Mouse (Mus musculus) midbrain, postnatal 0 days (tissue): ENCODE measurements around the gene Nup107. TPM values are rescaled to one million over a fixed set of nuclear protein-coding genes. Genes with fewer than 3 reads are reported as not detected.

ENCODE experiments used
- ATAC-seq: fragments of 200-750 bp; cut with Nextera tagmentation; 2 replicates; pipeline ENCODE4 v1.8.0; 2017; ENCODE audit warnings: moderate number of reproducible peaks, mild to moderate bottlenecking, moderate TSS enrichment, moderate library complexity; ENCODE audit not compliant: low FRiP score
- DNase-seq: peaks from one replicate; pipeline ENCODE4 v3.0.0-alpha.2; 2015; ENCODE audit warnings: low spot score
- H3K27ac ChIP-seq: fragments of 300-500 bp; sonication (generic); 2 replicates; pipeline ENCODE4 v1.5.1; 2014; ENCODE audit warnings: low read depth, mild to moderate bottlenecking, low read length, mixed read lengths
- H3K27me3 ChIP-seq: fragments of 300-500 bp; sonication (generic); 2 replicates; pipeline ENCODE4 v1.6.1; 2014; ENCODE audit warnings: low read length, control low read depth, mixed read lengths; ENCODE audit not compliant: insufficient read depth
- H3K36me3 ChIP-seq: fragments of 300-500 bp; sonication (generic); 2 replicates; pipeline ENCODE4 v1.6.1; 2014; ENCODE audit warnings: low read length, control low read depth, mixed read lengths; ENCODE audit not compliant: insufficient read depth
- H3K4me1 ChIP-seq: fragments of 300-500 bp; sonication (generic); 2 replicates; pipeline ENCODE4 v1.6.1; 2014; ENCODE audit warnings: mild to moderate bottlenecking, control low read depth, antibody characterized with exemption, low read length, mixed read lengths; ENCODE audit not compliant: insufficient read depth
- H3K4me2 ChIP-seq: fragments of 300-500 bp; sonication (generic); 2 replicates; pipeline ENCODE4 v1.6.1; 2014; ENCODE audit warnings: low read depth, mild to moderate bottlenecking, low read length, mixed read lengths; ENCODE audit not compliant: poor library complexity, severe bottlenecking
- H3K4me3 ChIP-seq: fragments of 300-500 bp; sonication (generic); 2 replicates; pipeline ENCODE4 v1.5.1; 2014; ENCODE audit warnings: low read depth, mild to moderate bottlenecking, low read length, moderate library complexity
- H3K9ac ChIP-seq: fragments of 300-500 bp; sonication (generic); replicated peaks from 2 replicates; pipeline ENCODE4 v1.6.1; 2014; ENCODE audit warnings: mild to moderate bottlenecking, low read length, moderate library complexity, mixed read lengths; ENCODE audit not compliant: poor library complexity, severe bottlenecking
- H3K9me3 ChIP-seq: fragments of 300-500 bp; sonication (generic); 2 replicates; pipeline ENCODE4 v1.6.1; 2016; ENCODE audit warnings: low read length, control low read depth
- CTCF ChIP-seq: IDR thresholded peaks from 2 replicates; pipeline ENCODE4 v1.5.1; 2016; ENCODE audit warnings: antibody characterized with exemption, mild to moderate bottlenecking
- WGBS: fragments of 180-500 bp; shearing (Covaris S2); extraction: QIAGEN DNeasy Blood & Tissue Kit; methylation state at CpG from one replicate; pipeline ENCODE4 v1.1.7; 2014; 5-methylcytosine and 5-hydroxymethylcytosine counted together
- polyA plus RNA-seq: library from polyadenylated mRNA; unstranded; fragments of >200 nt; fragmentation: Nextera tagmentation; extraction: Ambion mirVana; gene quantifications from 2 replicates; pipeline ENCODE4 v1.2.1, GENCODE M21; 2015
- total RNA-seq: library from RNA; depleted of rRNA; stranded (reverse); fragments of >200 nt; gene quantifications from 2 replicates; pipeline ENCODE4 v1.2.3, GENCODE M21; 2014

The Nup107 gene
- total and polyA plus RNA-seq, 2 experiments from 2014 or later = 14.0 to 16.7 TPM

- H3K4me3 ChIP-seq = no peak overlapping the region
- no peak overlapping the region for H3K4me2 ChIP-seq
- no peak for TF ChIP-seq CTCF
- ATAC-seq (no peak), DNase-seq (no peak)
- no peaks in the 10 kb centered on the region for H3K4me1 ChIP-seq
- no peaks in the 10 kb centered on the region for H3K9me3 ChIP-seq
- no peak overlapping the region for H3K27ac ChIP-seq
- H3K36me3 ChIP-seq = no peaks in the 10 kb centered on the region
- WGBS = 69% methylated on average over 5 of the region's 5 CpGs
- no peaks in the 10 kb centered on the region for H3K27me3 ChIP-seq
- H3K9ac ChIP-seq = no peak overlapping the region
Observed at GRCm38 (mm10) chr10:117835453-117835852, 42.9 kb upstream of the Nup107 start.

- Histone ChIP-seq H3K4me1 (no peaks in the 10 kb centered on the region), H3K36me3 (no peaks in the 10 kb centered on the region), H3K4me2 (no peak overlapping the region), H3K9ac (no peak overlapping the region), H3K27me3 (no peaks in the 10 kb centered on the region), H3K4me3 (no peak overlapping the region), H3K27ac (no peak overlapping the region), H3K9me3 (no peaks in the 10 kb centered on the region)
- no peak for TF ChIP-seq CTCF
- WGBS = 88% methylated on average over 3 of the region's 3 CpGs
- no peak for ATAC-seq
- DNase-seq = no peak
Observed at GRCm38 (mm10) chr10:117830797-117831196, 38.3 kb upstream of the Nup107 start.

GRCm38 (mm10) chr10:117829472-117830155 lies 37.1 kb upstream of the Nup107 start:
- WGBS = 93% methylated on average over 7 of the region's 7 CpGs
- no peaks in the 10 kb centered on the region for H3K27me3 ChIP-seq
- no peaks in the 10 kb centered on the region; the same call in 1 of the 2 replicates for H3K4me1 ChIP-seq
- H3K27ac ChIP-seq = no peak overlapping the region
- H3K36me3 ChIP-seq = no peaks in the 10 kb centered on the region
- no peak overlapping the region for H3K4me2 ChIP-seq
- no peak overlapping the region for H3K9ac ChIP-seq
- no peaks in the 10 kb centered on the region for H3K9me3 ChIP-seq
- no peak for TF ChIP-seq CTCF
- DNase-seq = no peak
- ATAC-seq = no peak
- H3K4me3 ChIP-seq = no peak overlapping the region

- 54% methylated on average over 4 of the region's 4 CpGs for WGBS
- Histone ChIP-seq H3K9me3 (no peaks in the 10 kb centered on the region), H3K36me3 (0 out of 2 replicates have a peak, but pooled peaks cover 3% of the 10 kb centered on the region), H3K27me3 (no peaks in the 10 kb centered on the region), H3K4me2 (no peak overlapping the region), H3K4me1 (no peaks in the 10 kb centered on the region; the same call in 1 of the 2 replicates), H3K27ac (no peak overlapping the region), H3K9ac (no peak overlapping the region), H3K4me3 (no peak overlapping the region)
- no peak for TF ChIP-seq CTCF
- ATAC-seq (no peak), DNase-seq (no peak)
Observed at GRCm38 (mm10) chr10:117829022-117829421, 36.5 kb upstream of the Nup107 start.

- Histone ChIP-seq H3K4me1 (no peaks in the 10 kb centered on the region; the same call in 1 of the 2 replicates), H3K4me2 (no peak overlapping the region), H3K27me3 (no peaks in the 10 kb centered on the region), H3K9me3 (no peaks in the 10 kb centered on the region), H3K36me3 (peaks cover 4% of the 10 kb centered on the region; the same call in 1 of the 2 replicates), H3K4me3 (no peak overlapping the region), H3K27ac (no peak overlapping the region), H3K9ac (no peak overlapping the region)
- DNase-seq = no peak
- ATAC-seq = no peak
- TF ChIP-seq CTCF = no peak
- 79% methylated on average over 4 of the region's 4 CpGs for WGBS
Observed at GRCm38 (mm10) chr10:117828536-117828935, 36.0 kb upstream of the Nup107 start.

- H3K36me3 ChIP-seq = peaks cover 23% of the 10 kb centered on the region
- H3K4me3 ChIP-seq = no peak overlapping the region
- no peak overlapping the region for H3K4me2 ChIP-seq
- H3K27ac ChIP-seq = no peak overlapping the region
- ATAC-seq (no peak), DNase-seq (no peak)
- WGBS = 85% methylated on average over 4 of the region's 4 CpGs
- no peak overlapping the region for H3K9ac ChIP-seq
- H3K27me3 ChIP-seq = no peaks in the 10 kb centered on the region
- TF ChIP-seq CTCF = no peak
- H3K9me3 ChIP-seq = no peaks in the 10 kb centered on the region
- no peaks in the 10 kb centered on the region; the same call in 1 of the 2 replicates for H3K4me1 ChIP-seq
Observed at GRCm38 (mm10) chr10:117824647-117825046, 32.1 kb upstream of the Nup107 start.
